9 mouse cellular contexts compared by ENCODE assay signal in the genomic region with DNA sequence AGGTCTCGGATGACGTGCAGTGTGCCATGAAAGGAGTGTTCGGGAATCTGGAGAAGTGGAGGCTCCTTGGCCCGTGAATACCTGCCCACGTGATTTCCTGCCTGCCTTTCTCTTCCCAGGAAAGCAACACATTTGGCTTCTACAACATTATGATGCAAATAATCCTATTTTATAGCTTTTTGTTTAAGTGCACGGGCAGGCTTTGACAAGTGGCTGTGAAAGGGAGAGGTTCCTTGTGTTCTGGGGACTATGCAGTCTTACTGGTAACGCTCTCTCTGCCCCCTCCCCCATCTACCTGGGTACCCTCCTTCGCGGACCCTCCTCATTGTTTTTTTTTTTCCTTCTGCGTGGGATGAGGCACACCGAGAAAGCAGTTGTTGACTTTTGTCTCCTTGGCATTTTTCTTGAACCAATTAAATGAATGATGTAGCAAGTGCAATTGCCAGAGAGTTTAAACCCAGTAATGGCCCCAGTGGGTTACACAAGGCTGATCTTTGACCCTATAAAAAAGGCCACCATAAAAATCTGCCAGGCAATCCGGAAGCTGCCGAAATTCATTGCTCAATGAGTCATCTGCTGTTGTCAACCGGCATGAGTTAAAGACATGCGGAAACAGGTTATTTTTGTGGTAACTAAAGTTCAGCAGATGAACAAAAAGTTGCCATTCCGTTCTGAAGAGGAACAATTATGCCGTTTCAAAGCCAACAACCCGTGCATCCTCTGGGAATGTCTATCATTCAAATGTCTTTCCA.
DNase-seq lines count a peak whose midpoint lies in the region; ATAC-seq and TF ChIP-seq lines count a peak whose summit lies in the region.
"Had no signal": no experiment of that assay in that cellular context is flagged by ENCODE, and none has a peak within 500 bp of the region (broad histone marks: within the 10 kb centered on the region; RNA-seq: fewer than 3 reads in every experiment).

No protein-coding gene starts in this region.

- in situ Hi-C loops in Patski (cut with MboI; ENCODE audit: low pct_unique_long_range_greater_than_20kb): no loop called here

- POLR2A ChIA-PET in Patski (lab: Charles Lee): interaction anchor here (0.6 to 0.7 kb wide), 2 partner anchors 242 to 758 kb away, joined by 3 to 4 read pairs; no protein-coding TSS in a partner anchor

- CTCF ChIA-PET in Patski (lab: Charles Lee): interaction anchor here (1.3 kb wide), 1 partner anchor 21 kb away, joined by 3 read pairs; no protein-coding TSS in a partner anchor

- peak; percentile 88 for ATAC-seq in Patski
- no peak for ATAC-seq in cerebellum, adult (ENCODE audit: insufficient number of reproducible peaks, low FRiP score, low TSS enrichment)

- no peak for TF ChIP-seq CTCF in Patski (IDR thresholded peaks at IDR 0.05)
- no peak for TF ChIP-seq CTCF in layer of hippocampus, adult 2 months (conservative IDR thresholded peaks at IDR 0.05)

- H3K27me3 ChIP-seq in Patski: no peaks in the 10 kb centered on the region
- H3K27me3 ChIP-seq: liver, embryonic 13.5 days had no signal

- H3K4me3 ChIP-seq in layer of hippocampus, adult 2 months: no peak overlapping the region
- H3K4me3 ChIP-seq: liver, embryonic 13.5 days had no signal

- H3K27ac ChIP-seq in layer of hippocampus, adult 2 months: no peak overlapping the region
- H3K27ac ChIP-seq: liver, embryonic 13.5 days had no signal

- DNase-seq in layer of hippocampus, adult 9-11 months: peak; percentile 15
- no peak for DNase-seq in layer of hippocampus, adult 18-20 months (ENCODE audit: low spot score in 2 of 2)
- peak; percentile 46 for DNase-seq in Patski (ENCODE audit: low read depth, low spot score)
- DNase-seq in hindlimb bud, embryonic 11.5 days (ENCODE audit: extremely low spot score, low read depth, low spot score): peak; percentile 76
- DNase-seq in lung, postnatal 36 days: peak; percentile 58
- DNase-seq in layer of hippocampus, postnatal 36 days: no peak
- no peak for DNase-seq in layer of hippocampus, adult 2 months (ENCODE audit: low spot score in 2 of 2)
- DNase-seq: liver, embryonic 13.5 days had no signal

Comparison
In these comparisons a context has a peak if more than half of its experiments do, and no peak if none do; other contexts are left out.
1. DNase-seq: peak in layer of hippocampus, adult 9-11 months (single experiment), Patski (single experiment), hindlimb bud, embryonic 11.5 days (single experiment) and lung, postnatal 36 days (single experiment); none in layer of hippocampus, adult 18-20 months (0 of 2), layer of hippocampus, postnatal 36 days (0 of 2) and layer of hippocampus, adult 2 months (0 of 2).